Mouse (Mus musculus): ENCODE measurements around the gene Cfap57.

DNA sequence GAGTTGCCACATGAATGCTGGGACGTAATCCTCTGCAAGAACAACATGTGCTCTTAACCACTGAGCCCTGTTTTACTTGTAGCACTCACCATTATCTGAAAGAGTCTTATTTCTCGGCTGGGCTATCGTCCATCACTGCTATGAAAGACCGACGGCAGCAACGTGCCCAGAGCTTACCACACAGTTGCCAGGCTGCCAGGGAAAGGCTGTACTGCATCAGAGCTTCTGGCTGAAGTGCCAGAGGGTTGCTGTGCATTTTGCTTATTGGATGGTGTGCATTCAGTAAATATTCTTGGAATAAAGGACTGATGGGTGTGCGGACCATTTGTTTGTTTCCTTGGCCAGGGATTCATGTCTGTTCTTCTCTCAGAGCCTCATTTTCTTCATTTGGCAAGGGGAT lies 96.6 kb downstream of the Cfap57 start:
- TF ChIP-seq CTCF (IDR thresholded peaks at IDR 0.05; ENCODE audit: control insufficient read depth, insufficient read depth, insufficient read length) (no peak), CEBPB (IDR thresholded peaks at IDR 0.05; ENCODE audit: low read depth) (no peak), MYOD1 (IDR thresholded peaks at IDR 0.05; ENCODE audit: control insufficient read depth, insufficient read length, low read depth) (no peak), USF1 (IDR thresholded peaks at IDR 0.05; ENCODE audit: low read depth) (no peak), MYOG (IDR thresholded peaks at IDR 0.05; ENCODE audit: control insufficient read depth, extremely low read depth, insufficient read length) (no peak), MAX (IDR thresholded peaks at IDR 0.05) (no peak), FOSL1 (IDR thresholded peaks at IDR 0.05; ENCODE audit: insufficient read depth, low read length, poor library complexity, severe bottlenecking) (no peak)
